Mouse (Mus musculus) adrenal gland, adult (tissue): ENCODE data around the gene Eps15l1.

Experiments used
- DNase-seq, 2 experiments: peaks; one replicate each; pipeline ENCODE4 v3.0.0; 2022 to 2023; ENCODE audit warnings: low spot score in 1 of 2; ENCODE audit not compliant: inconsistent age in 2 of 2

The Eps15l1 gene

GRCm38 (mm10) chr8:72421362-72422335 lies at the start of gene Eps15l1:
Gene Eps15l1, minus strand, starts transcription at chr8:72421460.
- DNase-seq = peak; percentile 99

DNA sequence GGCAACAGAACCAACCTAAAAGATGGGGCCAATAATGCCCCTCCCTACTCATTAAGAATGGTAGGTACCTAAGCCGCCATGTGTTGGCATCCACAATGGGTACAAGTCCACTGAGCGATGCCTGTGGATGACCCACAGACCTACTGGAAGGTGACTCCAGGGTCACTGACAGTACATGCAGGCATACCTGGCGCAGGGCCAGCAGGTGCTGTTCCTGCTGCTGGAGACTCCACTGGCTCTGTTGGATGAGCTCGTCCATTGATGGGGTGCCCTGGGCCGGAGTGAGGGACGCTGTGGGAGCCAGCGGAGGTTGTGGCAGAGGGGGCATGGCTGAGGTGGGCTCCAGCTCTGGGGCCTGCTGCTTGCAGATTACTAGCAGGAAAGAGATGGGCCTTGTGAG lies 49.4 kb upstream of the Eps15l1 start:
- no peak for DNase-seq

DNA sequence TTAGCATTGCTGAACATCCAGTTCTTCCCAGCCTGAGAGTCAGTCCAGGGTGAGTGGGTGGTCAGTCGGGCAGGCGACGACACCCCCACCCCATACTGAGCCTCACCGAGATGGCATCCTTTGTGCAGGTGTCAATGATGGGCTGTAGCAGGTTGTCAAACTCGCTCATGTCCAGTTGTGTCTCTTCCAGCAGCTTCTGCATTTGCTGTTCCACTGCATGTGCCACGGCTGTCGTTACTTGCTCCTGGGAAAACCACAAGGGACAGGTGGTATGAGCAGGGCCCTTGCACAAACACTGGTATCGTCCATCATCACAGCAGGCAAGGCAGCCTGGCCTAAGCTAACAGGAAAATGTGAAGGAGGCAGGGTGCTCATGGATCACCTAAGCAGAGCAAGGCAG lies 48.7 kb upstream of the Eps15l1 start:
- DNase-seq = no peak

GRCm38 (mm10) chr8:72469243-72469642 lies 48.0 kb upstream of the Eps15l1 start:
- DNase-seq = no peak

DNA sequence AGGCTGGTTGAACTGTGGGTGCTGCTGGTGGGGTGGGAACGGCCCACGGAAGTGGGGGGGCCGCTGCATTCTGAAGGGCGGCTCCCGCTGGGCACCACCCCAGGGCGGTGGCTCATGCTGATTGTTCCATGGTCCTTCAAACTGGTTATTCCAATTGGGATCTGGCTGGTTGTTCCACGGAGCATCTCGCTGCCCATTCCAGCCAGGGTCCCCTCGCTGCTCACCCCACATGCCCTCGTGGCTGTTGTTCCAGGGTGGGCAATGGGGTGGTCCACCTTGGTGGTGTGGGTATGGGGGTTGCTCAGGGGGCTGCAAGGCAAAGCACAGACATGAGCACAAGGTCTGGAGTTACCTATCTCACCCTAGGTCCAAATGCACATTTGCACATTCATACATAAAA lies 43.0 kb upstream of the Eps15l1 start:
- DNase-seq = no peak

- DNase-seq = no peak
Observed at GRCm38 (mm10) chr8:72459881-72460533, 38.7 kb upstream of the Eps15l1 start.

GRCm38 (mm10) chr8:72458457-72458856 lies 37.2 kb upstream of the Eps15l1 start:
- DNase-seq = no peak

- DNase-seq = no peak
Observed at GRCm38 (mm10) chr8:72457806-72458205, 36.5 kb upstream of the Eps15l1 start.

DNA sequence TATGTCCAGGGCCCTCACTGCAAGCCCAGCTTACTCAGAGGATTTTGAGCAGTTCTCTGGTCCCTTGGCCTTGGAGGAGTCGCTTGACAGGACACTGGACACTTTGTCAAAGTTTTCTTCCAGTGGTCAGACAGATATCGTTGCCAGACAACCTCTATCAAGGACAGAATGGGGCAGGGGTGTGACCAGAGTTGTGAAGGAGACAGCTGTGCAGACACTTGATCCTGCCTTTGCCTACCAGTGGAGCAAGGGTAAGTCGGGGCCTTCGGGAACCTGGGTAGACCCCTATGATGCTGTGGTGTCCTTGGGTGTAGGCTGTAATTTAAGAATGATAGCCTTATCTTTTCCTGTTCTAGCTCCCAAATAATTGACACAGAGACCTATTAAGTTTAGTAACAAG lies 34.1 kb upstream of the Eps15l1 start:
- no peak for DNase-seq

- DNase-seq = no peak
Observed at GRCm38 (mm10) chr8:72453904-72454303, 32.6 kb upstream of the Eps15l1 start.

GRCm38 (mm10) chr8:72451516-72451915 lies 30.3 kb upstream of the Eps15l1 start:
- DNase-seq = no peak

GRCm38 (mm10) chr8:72445071-72445470 lies 23.8 kb upstream of the Eps15l1 start:
- no peak for DNase-seq

DNA sequence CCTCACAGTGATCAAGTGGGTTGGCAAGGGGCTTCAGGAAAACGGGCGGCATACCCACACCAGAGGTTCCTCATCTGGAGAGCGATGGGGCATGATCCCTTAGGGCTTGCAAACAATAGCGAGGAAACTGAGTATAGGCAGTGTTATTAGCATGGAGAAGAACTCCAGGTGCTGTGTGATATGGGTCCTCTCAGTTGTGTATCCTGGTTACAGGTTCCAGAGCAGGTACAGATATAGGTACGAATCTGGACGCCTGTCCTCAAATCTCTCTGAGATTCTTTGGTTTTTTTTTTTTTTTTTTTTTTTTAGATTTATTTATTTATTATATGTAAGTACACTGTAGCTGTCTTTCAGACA lies 22.7 kb upstream of the Eps15l1 start:
- DNase-seq = no peak

- DNase-seq = peak; percentile 98 to 99
Observed at GRCm38 (mm10) chr8:72443338-72443993, 22.2 kb upstream of the Eps15l1 start, which contains the start of the genes Calr3 and 1700030K09Rik. Gene Calr3, minus strand, starts transcription at chr8:72443870. Gene 1700030K09Rik, plus strand, starts transcription at chr8:72443880.

GRCm38 (mm10) chr8:72438248-72439015 lies 17.2 kb upstream of the Eps15l1 start:
- DNase-seq = no peak

GRCm38 (mm10) chr8:72434952-72435351 lies 13.7 kb upstream of the Eps15l1 start:
- peak; percentile 89 to 96 for DNase-seq

- DNase-seq = peak in 1 of 2 experiments; percentile 74
Observed at GRCm38 (mm10) chr8:72429676-72430075, 8.4 kb upstream of the Eps15l1 start.

GRCm38 (mm10) chr8:72422926-72423325 lies 1.7 kb upstream of the Eps15l1 start:
- DNase-seq = peak in 1 of 2 experiments; percentile 70

- peak; percentile 63 to 74 for DNase-seq
Observed at GRCm38 (mm10) chr8:72420571-72421361, 494 bp downstream of the Eps15l1 start.

- peak in 1 of 2 experiments; percentile 60 for DNase-seq
Observed at GRCm38 (mm10) chr8:72418073-72418472, 3.2 kb downstream of the Eps15l1 start.
